Mouse (Mus musculus) intestine, embryonic 14.5 days (tissue): ENCODE measurements around the gene Hist1h2ak. TPM values are rescaled to one million over a fixed set of nuclear protein-coding genes. Genes with fewer than 3 reads are reported as not detected.
"Not testable (repeated sequence)": the region's sequence is repeated elsewhere in the genome, so short reads cannot be mapped to it uniquely, and the experiment has no call there.

Experiments used
- ATAC-seq: fragments of 200-750 bp; cut with Nextera tagmentation; replicated peaks from 2 replicates; pipeline ENCODE4 v1.8.0; 2017; ENCODE audit warnings: low read depth, moderate number of reproducible peaks, moderate TSS enrichment, moderate library complexity; ENCODE audit not compliant: low FRiP score, low TSS enrichment
- DNase-seq: peaks from one replicate; pipeline ENCODE4 v3.0.0-alpha.2; 2018; ENCODE audit warnings: low spot score
- H3K27ac ChIP-seq: fragments of 300-500 bp; sonication (generic); 2 replicates; pipeline ENCODE4 v1.5.1; 2014; ENCODE audit warnings: low read depth, mild to moderate bottlenecking, control low read depth
- H3K27me3 ChIP-seq: fragments of 300-500 bp; sonication (generic); replicated peaks from 2 replicates; pipeline ENCODE4 v1.6.1; 2014; ENCODE audit warnings: low read length, control low read depth; ENCODE audit not compliant: control insufficient read depth, insufficient read depth
- H3K36me3 ChIP-seq: fragments of 300-500 bp; sonication (generic); 2 replicates; pipeline ENCODE4 v1.6.1; 2014; ENCODE audit warnings: low read length, control low read depth; ENCODE audit not compliant: control insufficient read depth, insufficient read depth
- H3K4me1 ChIP-seq: fragments of 300-500 bp; sonication (generic); replicated peaks from 2 replicates; pipeline ENCODE4 v1.6.1; 2014; ENCODE audit warnings: low read length, control low read depth, mixed read lengths; ENCODE audit not compliant: control insufficient read depth, insufficient read depth
- H3K4me2 ChIP-seq: fragments of 300-500 bp; sonication (generic); 2 replicates; pipeline ENCODE4 v1.6.1; 2014; ENCODE audit warnings: low read length
- H3K4me3 ChIP-seq: fragments of 300-500 bp; sonication (generic); 2 replicates; pipeline ENCODE4 v1.5.1; 2014; ENCODE audit warnings: low read depth, low read length, control low read depth, mixed read lengths
- H3K9ac ChIP-seq: fragments of 300-500 bp; sonication (generic); 2 replicates; pipeline ENCODE4 v1.6.1; 2014; ENCODE audit warnings: mild to moderate bottlenecking, low read length
- H3K9me3 ChIP-seq: fragments of 300-500 bp; sonication (generic); 2 replicates; pipeline ENCODE4 v1.6.1; 2016; ENCODE audit warnings: low read length, control low read depth; ENCODE audit not compliant: control insufficient read depth
- WGBS: fragments of 180-500 bp; shearing (Covaris S2); extraction: QIAGEN DNeasy Blood & Tissue Kit; methylation state at CpG from one replicate; pipeline ENCODE4 v1.1.7; 2014; 5-methylcytosine and 5-hydroxymethylcytosine counted together
- polyA plus RNA-seq: library from polyadenylated mRNA; unstranded; fragments of >200 nt; fragmentation: Nextera tagmentation; extraction: Ambion mirVana; gene quantifications from 2 replicates; pipeline ENCODE4 v1.2.1, GENCODE M21; 2014

The Hist1h2ak gene
- polyA plus RNA-seq, 1 experiment from 2014 or later, result 18.2 TPM

GRCm38 (mm10) chr13:21729544-21729943 is 24.1 kb downstream of the Hist1h2ak start:
- Histone ChIP-seq H3K27ac (no peak overlapping the region), H3K36me3 (no peaks in the 10 kb centered on the region), H3K4me2 (no peak overlapping the region), H3K4me1 (0 out of 2 replicates have a peak, but pooled peaks cover 2% of the 10 kb centered on the region), H3K9me3 (no peaks in the 10 kb centered on the region), H3K27me3 (no peaks in the 10 kb centered on the region), H3K9ac (no peak overlapping the region), H3K4me3 (no peak overlapping the region)
- ATAC-seq (no peak), DNase-seq (no peak)
- WGBS, result 48% methylated on average over 1 of the region's 1 CpGs

DNA sequence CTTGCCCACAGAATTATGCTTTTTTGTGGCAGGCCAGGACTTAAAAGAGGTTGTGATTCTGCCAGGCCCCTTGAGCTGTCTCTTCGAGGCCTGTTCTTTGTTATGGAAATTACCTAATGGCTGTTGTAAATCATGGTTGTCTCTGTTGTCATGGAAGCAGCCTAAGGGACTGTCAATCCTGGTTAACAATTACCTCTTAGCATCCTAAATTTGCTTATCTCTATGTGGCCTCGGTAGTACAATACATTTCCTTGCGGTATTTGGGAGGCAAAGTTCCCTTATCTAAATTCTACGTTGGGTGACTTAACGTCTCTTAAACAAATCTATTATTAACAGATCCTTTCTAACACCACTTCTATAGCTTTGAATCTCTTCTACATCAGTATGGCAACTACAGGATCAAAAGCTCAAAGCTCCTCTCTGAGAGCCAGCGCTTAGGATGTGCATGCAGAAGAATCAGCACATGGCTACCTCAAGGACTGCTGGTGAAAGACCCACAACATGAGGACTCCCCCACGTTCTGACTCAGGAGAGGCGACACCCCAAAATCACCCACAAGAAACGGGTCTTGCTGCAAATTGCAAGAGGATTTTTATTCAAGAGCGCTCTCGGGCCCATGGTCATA is 25.6 kb downstream of the Hist1h2ak start:
- Histone ChIP-seq H3K36me3 (no peaks in the 10 kb centered on the region), H3K9me3 (no peaks in the 10 kb centered on the region), H3K4me1 (no peaks in the 10 kb centered on the region), H3K27ac (no peak overlapping the region), H3K9ac (no peak overlapping the region), H3K4me2 (no peak overlapping the region), H3K4me3 (no peak overlapping the region), H3K27me3 (no peaks in the 10 kb centered on the region)
- ATAC-seq, result no peak; the same call in 1 of the 2 replicates
- no peak for DNase-seq
- WGBS, result 22% methylated on average over 10 of the region's 11 CpGs

DNA sequence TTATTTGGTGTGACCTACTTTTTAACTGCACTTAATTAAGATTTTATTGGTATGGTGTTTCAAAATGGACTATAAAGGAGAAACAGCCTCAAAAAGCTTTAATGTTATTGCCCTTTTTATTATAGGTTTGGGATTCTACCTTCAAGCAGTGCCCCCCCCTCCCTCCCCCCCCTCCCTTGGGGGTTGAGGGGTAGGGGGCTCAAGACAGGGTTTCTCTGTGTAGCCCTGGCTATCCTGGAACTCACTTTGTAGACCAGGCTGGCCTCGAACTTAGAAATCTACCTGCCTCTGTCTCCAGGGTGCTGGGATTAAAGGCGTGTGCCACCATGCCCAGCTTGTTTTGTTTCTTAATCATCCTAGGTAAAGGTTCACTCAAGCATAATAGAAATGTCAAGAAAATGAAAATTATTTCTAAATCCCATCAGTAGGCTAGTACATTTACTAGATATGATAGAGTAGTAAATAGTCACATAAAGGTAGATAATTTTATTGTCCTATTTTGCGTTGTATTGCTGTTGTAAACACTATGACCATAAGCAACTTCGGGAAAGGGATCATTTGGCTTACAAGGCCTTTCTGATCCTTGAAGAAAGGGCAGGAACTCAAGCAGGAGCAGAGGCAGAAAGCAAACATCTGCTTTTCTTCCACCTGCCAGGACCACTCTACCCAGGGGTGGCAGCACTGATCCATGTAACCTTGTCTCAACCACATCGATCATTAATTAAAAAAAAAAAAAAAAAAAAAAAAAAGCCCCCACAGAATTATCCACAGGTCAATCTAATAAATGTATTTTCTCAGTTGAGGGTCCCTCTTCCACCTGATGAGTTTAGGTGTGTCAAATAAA is 30.4 kb downstream of the Hist1h2ak start:
- H3K27ac ChIP-seq, result peak overlapping the region; percentile 93; the same call in 1 of the 2 replicates

GRCm38 (mm10) chr13:21722373-21722925 is 31.2 kb downstream of the Hist1h2ak start:
- Histone ChIP-seq H3K4me2 (peak overlapping the region; percentile 74), H3K27ac (peak overlapping the region; percentile 93), H3K4me1 (peaks cover 26% of the 10 kb centered on the region), H3K9ac (peak overlapping the region; percentile 64), H3K36me3 (no peaks in the 10 kb centered on the region), H3K4me3 (peak overlapping the region; percentile 33), H3K9me3 (no peaks in the 10 kb centered on the region), H3K27me3 (no peaks in the 10 kb centered on the region)
- WGBS, result 7% methylated on average over 6 of the region's 11 CpGs
- ATAC-seq (0 out of 2 replicates have a peak, but pooled peaks have one; percentile 9), DNase-seq (no peak)

More for the DNA sequence above, 30.4 kb downstream of the Hist1h2ak start:
- H3K36me3 ChIP-seq, result no peaks in the 10 kb centered on the region
- DNase-seq (no peak), ATAC-seq (no peak)
- H3K9me3 ChIP-seq, result no peaks in the 10 kb centered on the region
- H3K4me1 ChIP-seq, result peaks cover 23% of the 10 kb centered on the region
- H3K27me3 ChIP-seq, result no peaks in the 10 kb centered on the region
- peak overlapping the region; percentile 64; the same call in 1 of the 2 replicates for H3K9ac ChIP-seq
- no peak overlapping the region; the same call in 1 of the 2 replicates for H3K4me3 ChIP-seq
- WGBS, result 34% methylated on average over 5 of the region's 5 CpGs
- peak overlapping the region; percentile 74 for H3K4me2 ChIP-seq

GRCm38 (mm10) chr13:21721757-21722372 is 31.8 kb downstream of the Hist1h2ak start, which contains the start of gene Hist1h2bm:
Hist1h2bm (plus strand) TSS chr13:21722044.
- H3K4me2 ChIP-seq, result peak within 1 kb of the TSS; percentile 74
- peaks cover 26% of the 10 kb centered on the region for H3K4me1 ChIP-seq
- H3K27me3 ChIP-seq, H3K9me3 ChIP-seq, H3K36me3 ChIP-seq: not testable (repeated sequence)
- peak; percentile 95 for ATAC-seq
- H3K4me3 ChIP-seq, result peak within 1 kb of the TSS; percentile 35
- peak within 1 kb of the TSS; percentile 93 for H3K27ac ChIP-seq
- peak within 1 kb of the TSS; percentile 69 for H3K9ac ChIP-seq
- under 1% methylated on average over 34 of the region's 37 CpGs for WGBS
- peak; percentile 86 for DNase-seq

- H3K9me3 ChIP-seq, H3K36me3 ChIP-seq, H3K27me3 ChIP-seq: not testable (repeated sequence)
- WGBS, result 2% methylated on average over 21 of the region's 44 CpGs
- Histone ChIP-seq H3K4me2 (peak overlapping the region; percentile 74), H3K27ac (peak overlapping the region; percentile 93), H3K4me3 (peak overlapping the region; percentile 35), H3K4me1 (peaks cover 26% of the 10 kb centered on the region), H3K9ac (peak overlapping the region; percentile 69)
- DNase-seq (peak; percentile 72), ATAC-seq (peak; percentile 21; the same call in 1 of the 2 replicates)
Observed at GRCm38 (mm10) chr13:21721107-21721756, 32.4 kb downstream of the Hist1h2ak start.

- H3K4me3 ChIP-seq, result peak overlapping the region; percentile 38
- 60% methylated on average over 4 of the region's 4 CpGs for whole genome bisulfite sequencing
- peak overlapping the region; percentile 86 for H3K9ac ChIP-seq
- no peaks in the 10 kb centered on the region for H3K9me3 ChIP-seq
- peak overlapping the region; percentile 87 for H3K27ac ChIP-seq
- H3K36me3 ChIP-seq, result no peaks in the 10 kb centered on the region
- H3K27me3 ChIP-seq, result no peaks in the 10 kb centered on the region
- peak overlapping the region; percentile 78 for H3K4me2 ChIP-seq
- DNase-seq (peak; percentile 63), ATAC-seq (no peak)
- peaks cover 31% of the 10 kb centered on the region for H3K4me1 ChIP-seq
Observed at GRCm38 (mm10) chr13:21718381-21719080, 35.1 kb downstream of the Hist1h2ak start.
